Mouse (Mus musculus): ENCODE measurements around the gene Gba. TPM values are rescaled to one million over a fixed set of nuclear protein-coding genes. Genes with fewer than 3 reads are reported as not detected.

Gene Gba
- polyA plus RNA-seq, 1 experiment = not detected

GRCm38 (mm10) chr3:89188478-89188875 is 14.3 kb upstream of the Gba start:
- Histone ChIP-seq H3K4me1 (ENCODE audit: control insufficient read depth, insufficient read depth, low read length) (peaks cover 26% of the 10 kb centered on the region), H3K4me3 (ENCODE audit: insufficient read depth, low read depth, low read length) (no peak overlapping the region; the same call in 1 of the 2 replicates), H3K27ac (ENCODE audit: insufficient read depth, low read depth, low read length) (peak overlapping the region; percentile 44; the same call in 1 of the 2 replicates)
- WGBS = 52% methylated on average over 12 of the region's 12 CpGs
- TF ChIP-seq CTCF (IDR thresholded peaks at IDR 0.05; ENCODE audit: insufficient read depth, low read depth, low read length) = no peak
- no peak for TF ChIP-seq POLR2A (IDR thresholded peaks at IDR 0.05; ENCODE audit: insufficient read depth, low read depth, low read length)

GRCm38 (mm10) chr3:89190436-89190835 is 12.3 kb upstream of the Gba start:
- Histone ChIP-seq H3K27ac (ENCODE audit: insufficient read depth, low read depth, low read length) (no peak overlapping the region), H3K4me3 (ENCODE audit: insufficient read depth, low read depth, low read length) (no peak overlapping the region), H3K4me1 (ENCODE audit: control insufficient read depth, insufficient read depth, low read length) (peaks cover 11% of the 10 kb centered on the region)
- TF ChIP-seq POLR2A (IDR thresholded peaks at IDR 0.05; ENCODE audit: insufficient read depth, low read depth, low read length) (no peak), CTCF (IDR thresholded peaks at IDR 0.05; ENCODE audit: insufficient read depth, low read depth, low read length) (no peak)
- 89% methylated on average over 8 of the region's 8 CpGs for WGBS

GRCm38 (mm10) chr3:89193351-89193750 is 9.4 kb upstream of the Gba start:
- Histone ChIP-seq H3K4me1 (ENCODE audit: control insufficient read depth, insufficient read depth, low read length) (peaks cover 11% of the 10 kb centered on the region), H3K4me3 (ENCODE audit: insufficient read depth, low read depth, low read length) (no peak overlapping the region), H3K27ac (ENCODE audit: insufficient read depth, low read depth, low read length) (no peak overlapping the region)
- TF ChIP-seq POLR2A (IDR thresholded peaks at IDR 0.05; ENCODE audit: insufficient read depth, low read depth, low read length) (no peak), CTCF (IDR thresholded peaks at IDR 0.05; ENCODE audit: insufficient read depth, low read depth, low read length) (no peak)
- 88% methylated on average over 1 of the region's 1 CpGs for WGBS

- peaks cover 6% of the 10 kb centered on the region for H3K4me1 ChIP-seq (ENCODE audit: control insufficient read depth, insufficient read depth, low read length)
- 89% methylated on average over 2 of the region's 2 CpGs for WGBS
- H3K4me3 ChIP-seq (ENCODE audit: insufficient read depth, low read depth, low read length) = no peak overlapping the region
- H3K27ac ChIP-seq (ENCODE audit: insufficient read depth, low read depth, low read length) = no peak overlapping the region
- TF ChIP-seq POLR2A (IDR thresholded peaks at IDR 0.05; ENCODE audit: insufficient read depth, low read depth, low read length) = no peak
These were observed 8.9 kb upstream of the Gba start for GRCm38 (mm10) chr3:89193853-89194252.

GRCm38 (mm10) chr3:89195979-89196877 is 6.5 kb upstream of the Gba start:
- peak overlapping the region; percentile 77 for H3K27ac ChIP-seq (ENCODE audit: insufficient read depth, low read depth, low read length)
- peaks cover 6% of the 10 kb centered on the region; the same call in 1 of the 2 replicates for H3K4me1 ChIP-seq (ENCODE audit: control insufficient read depth, insufficient read depth, low read length)
- H3K4me3 ChIP-seq (ENCODE audit: insufficient read depth, low read depth, low read length) = peak overlapping the region; percentile 43
- TF ChIP-seq POLR2A (IDR thresholded peaks at IDR 0.05; ENCODE audit: insufficient read depth, low read depth, low read length) (peak; percentile 48; the same call in 1 of the 2 replicates), CTCF (IDR thresholded peaks at IDR 0.05; ENCODE audit: insufficient read depth, low read depth, low read length) (no peak)
- WGBS = 5% methylated on average over 33 of the region's 33 CpGs

GRCm38 (mm10) chr3:89199839-89200238 is 2.9 kb upstream of the Gba start:
- peaks cover 6% of the 10 kb centered on the region; the same call in 1 of the 2 replicates for H3K4me1 ChIP-seq (ENCODE audit: control insufficient read depth, insufficient read depth, low read length)
- no peak overlapping the region for H3K4me3 ChIP-seq (ENCODE audit: insufficient read depth, low read depth, low read length)
- H3K27ac ChIP-seq (ENCODE audit: insufficient read depth, low read depth, low read length) = no peak overlapping the region
- TF ChIP-seq CTCF (IDR thresholded peaks at IDR 0.05; ENCODE audit: insufficient read depth, low read depth, low read length) (no peak), POLR2A (IDR thresholded peaks at IDR 0.05; ENCODE audit: insufficient read depth, low read depth, low read length) (no peak)
- WGBS = 75% methylated on average over 3 of the region's 3 CpGs

GRCm38 (mm10) chr3:89203142-89203514 is 400 bp downstream of the Gba start:
- Histone ChIP-seq H3K27ac (ENCODE audit: insufficient read depth, low read depth, low read length) (no peak overlapping the region), H3K4me3 (ENCODE audit: insufficient read depth, low read depth, low read length) (peak overlapping the region; percentile 45), H3K4me1 (ENCODE audit: control insufficient read depth, insufficient read depth, low read length) (no peaks in the 10 kb centered on the region)
- TF ChIP-seq CTCF (IDR thresholded peaks at IDR 0.05; ENCODE audit: insufficient read depth, low read depth, low read length) = no peak
- TF ChIP-seq POLR2A (IDR thresholded peaks at IDR 0.05; ENCODE audit: insufficient read depth, low read depth, low read length) = no peak
- 22% methylated on average over 5 of the region's 5 CpGs for WGBS

GRCm38 (mm10) chr3:89206079-89206478 is 3.4 kb downstream of the Gba start:
- no peak for TF ChIP-seq CTCF (IDR thresholded peaks at IDR 0.05; ENCODE audit: insufficient read depth, low read depth, low read length)
- no peak for TF ChIP-seq POLR2A (IDR thresholded peaks at IDR 0.05; ENCODE audit: insufficient read depth, low read depth, low read length)
- H3K4me3 ChIP-seq (ENCODE audit: insufficient read depth, low read depth, low read length) = no peak overlapping the region
- no peak overlapping the region for H3K27ac ChIP-seq (ENCODE audit: insufficient read depth, low read depth, low read length)
- no peaks in the 10 kb centered on the region for H3K4me1 ChIP-seq (ENCODE audit: control insufficient read depth, insufficient read depth, low read length)
- 90% methylated on average over 7 of the region's 7 CpGs for WGBS

GRCm38 (mm10) chr3:89206695-89207094 is 4.0 kb downstream of the Gba start:
- no peak overlapping the region for H3K27ac ChIP-seq (ENCODE audit: insufficient read depth, low read depth, low read length)
- TF ChIP-seq POLR2A (IDR thresholded peaks at IDR 0.05; ENCODE audit: insufficient read depth, low read depth, low read length) = no peak
- TF ChIP-seq CTCF (IDR thresholded peaks at IDR 0.05; ENCODE audit: insufficient read depth, low read depth, low read length) = no peak
- 82% methylated on average over 2 of the region's 2 CpGs for WGBS
- H3K4me1 ChIP-seq (ENCODE audit: control insufficient read depth, insufficient read depth, low read length) = no peaks in the 10 kb centered on the region
- H3K4me3 ChIP-seq (ENCODE audit: insufficient read depth, low read depth, low read length) = no peak overlapping the region
